Mouse (Mus musculus): ENCODE results near the gene Tor3a. TPM values are rescaled to one million over a fixed set of nuclear protein-coding genes. Genes with fewer than 3 reads are reported as not detected.

The Tor3a gene
- polyA plus RNA-seq, 1 experiment from 2014 or later, result 6.9 TPM

Other genes with a start within 250 kb of the Tor3a start
- gene Soat1, start 200.0 kb downstream of the Tor3a start, polyA plus RNA-seq (2016; fragmentation: Nextera tagmentation; extraction: Ambion mirVana), result 26.0 and 26.2 TPM in 2 replicates
- gene Gm10031, start 150.3 kb downstream of the Tor3a start, polyA plus RNA-seq (2016; fragmentation: Nextera tagmentation; extraction: Ambion mirVana), result 0.24 and 0.28 TPM in 2 replicates
- gene Abl2, start 115.6 kb downstream of the Tor3a start, polyA plus RNA-seq (2016; fragmentation: Nextera tagmentation; extraction: Ambion mirVana), result 5.2 and 6.0 TPM in 2 replicates
- gene Fam20b, start 44.7 kb upstream of the Tor3a start, polyA plus RNA-seq (2016; fragmentation: Nextera tagmentation; extraction: Ambion mirVana), result 18.3 and 19.9 TPM in 2 replicates
- gene Angptl1, start 164.2 kb upstream of the Tor3a start, polyA plus RNA-seq (2016; fragmentation: Nextera tagmentation; extraction: Ambion mirVana), result 1.7 and 2.4 TPM in 2 replicates